Mouse (Mus musculus): ENCODE data around the gene Rnf145. TPM values are rescaled to one million over a fixed set of nuclear protein-coding genes. Genes with fewer than 3 reads are reported as not detected.

Rnf145 gene
- polyA plus RNA-seq, 1 experiment from 2014 or later, result 85.4 TPM

GRCm38 (mm10) chr11:44528560-44529199 lies 9.9 kb downstream of the Rnf145 start:
- WGBS, result 94% methylated on average over 14 of the region's 14 CpGs
- Histone ChIP-seq H3K27me3 (replicated peaks; ENCODE audit: control insufficient read depth, insufficient read depth, low read length) (no peaks in the 10 kb centered on the region), H3K9ac (ENCODE audit: low read depth, low read length) (no peak overlapping the region), H3K36me3 (ENCODE audit: control insufficient read depth, insufficient read depth, low read length) (peaks cover 72% of the 10 kb centered on the region), H3K4me2 (ENCODE audit: low read depth, low read length) (no peak overlapping the region), H3K4me3 (ENCODE audit: low read depth, low read length) (no peak overlapping the region), H3K9me3 (ENCODE audit: control insufficient read depth, low read length) (no peaks in the 10 kb centered on the region), H3K4me1 (ENCODE audit: control insufficient read depth, insufficient read depth, low read length) (no peaks in the 10 kb centered on the region), H3K27ac (replicated peaks; ENCODE audit: low read depth, low read length) (no peak overlapping the region)
- ATAC-seq (ENCODE audit: low read depth) (no peak), DNase-seq (ENCODE audit: low spot score) (no peak)

- no peak overlapping the region for H3K27ac ChIP-seq (replicated peaks; ENCODE audit: low read depth, low read length)
- no peaks in the 10 kb centered on the region for H3K9me3 ChIP-seq (ENCODE audit: control insufficient read depth, low read length)
- no peak for ATAC-seq (ENCODE audit: low read depth)
- no peak for DNase-seq (ENCODE audit: low spot score)
- peaks cover 78% of the 10 kb centered on the region for H3K36me3 ChIP-seq (ENCODE audit: control insufficient read depth, insufficient read depth, low read length)
- no peaks in the 10 kb centered on the region for H3K4me1 ChIP-seq (ENCODE audit: control insufficient read depth, insufficient read depth, low read length)
- no peak overlapping the region for H3K4me2 ChIP-seq (ENCODE audit: low read depth, low read length)
- no peak overlapping the region for H3K9ac ChIP-seq (ENCODE audit: low read depth, low read length)
- no peak overlapping the region for H3K4me3 ChIP-seq (ENCODE audit: low read depth, low read length)
- H3K27me3 ChIP-seq (replicated peaks; ENCODE audit: control insufficient read depth, insufficient read depth, low read length), result no peaks in the 10 kb centered on the region
- 88% methylated on average over 12 of the region's 12 CpGs for WGBS
Measured at GRCm38 (mm10) chr11:44529200-44529599, 10.4 kb downstream of the Rnf145 start.

GRCm38 (mm10) chr11:44529716-44530115 lies 11.0 kb downstream of the Rnf145 start:
- Histone ChIP-seq H3K27ac (replicated peaks; ENCODE audit: low read depth, low read length) (no peak overlapping the region), H3K4me1 (ENCODE audit: control insufficient read depth, insufficient read depth, low read length) (no peaks in the 10 kb centered on the region), H3K9ac (ENCODE audit: low read depth, low read length) (no peak overlapping the region), H3K27me3 (replicated peaks; ENCODE audit: control insufficient read depth, insufficient read depth, low read length) (no peaks in the 10 kb centered on the region), H3K4me2 (ENCODE audit: low read depth, low read length) (no peak overlapping the region), H3K4me3 (ENCODE audit: low read depth, low read length) (no peak overlapping the region), H3K36me3 (ENCODE audit: control insufficient read depth, insufficient read depth, low read length) (peaks cover 78% of the 10 kb centered on the region), H3K9me3 (ENCODE audit: control insufficient read depth, low read length) (no peaks in the 10 kb centered on the region)
- DNase-seq (ENCODE audit: low spot score) (no peak), ATAC-seq (ENCODE audit: low read depth) (no peak)
- 92% methylated on average over 5 of the region's 5 CpGs for WGBS

- no peak overlapping the region for H3K9ac ChIP-seq (ENCODE audit: low read depth, low read length)
- DNase-seq (ENCODE audit: low spot score), result no peak
- H3K27ac ChIP-seq (replicated peaks; ENCODE audit: low read depth, low read length), result no peak overlapping the region
- no peaks in the 10 kb centered on the region for H3K27me3 ChIP-seq (replicated peaks; ENCODE audit: control insufficient read depth, insufficient read depth, low read length)
- WGBS, result 86% methylated on average over 8 of the region's 8 CpGs
- no peak overlapping the region for H3K4me2 ChIP-seq (ENCODE audit: low read depth, low read length)
- H3K4me3 ChIP-seq (ENCODE audit: low read depth, low read length), result no peak overlapping the region
- H3K4me1 ChIP-seq (ENCODE audit: control insufficient read depth, insufficient read depth, low read length), result no peaks in the 10 kb centered on the region
- no peak for ATAC-seq (ENCODE audit: low read depth)
- H3K9me3 ChIP-seq (ENCODE audit: control insufficient read depth, low read length), result no peaks in the 10 kb centered on the region
- H3K36me3 ChIP-seq (ENCODE audit: control insufficient read depth, insufficient read depth, low read length), result peaks cover 71% of the 10 kb centered on the region
Measured at GRCm38 (mm10) chr11:44530382-44530781, 11.6 kb downstream of the Rnf145 start.

- Histone ChIP-seq H3K4me3 (ENCODE audit: low read depth, low read length) (no peak overlapping the region), H3K36me3 (ENCODE audit: control insufficient read depth, insufficient read depth, low read length) (peaks cover 68% of the 10 kb centered on the region), H3K4me1 (ENCODE audit: control insufficient read depth, insufficient read depth, low read length) (no peaks in the 10 kb centered on the region), H3K9me3 (ENCODE audit: control insufficient read depth, low read length) (no peaks in the 10 kb centered on the region), H3K27me3 (replicated peaks; ENCODE audit: control insufficient read depth, insufficient read depth, low read length) (no peaks in the 10 kb centered on the region), H3K4me2 (ENCODE audit: low read depth, low read length) (no peak overlapping the region), H3K9ac (ENCODE audit: low read depth, low read length) (no peak overlapping the region), H3K27ac (replicated peaks; ENCODE audit: low read depth, low read length) (no peak overlapping the region)
- DNase-seq (ENCODE audit: low spot score) (no peak), ATAC-seq (ENCODE audit: low read depth) (no peak)
- 87% methylated on average over 11 of the region's 11 CpGs for WGBS
Measured at GRCm38 (mm10) chr11:44530867-44531266, 12.1 kb downstream of the Rnf145 start.

GRCm38 (mm10) chr11:44531617-44532016 lies 12.9 kb downstream of the Rnf145 start:
- no peak for ATAC-seq (ENCODE audit: low read depth)
- Histone ChIP-seq H3K4me2 (ENCODE audit: low read depth, low read length) (no peak overlapping the region), H3K27me3 (replicated peaks; ENCODE audit: control insufficient read depth, insufficient read depth, low read length) (no peaks in the 10 kb centered on the region), H3K27ac (replicated peaks; ENCODE audit: low read depth, low read length) (no peak overlapping the region), H3K9me3 (ENCODE audit: control insufficient read depth, low read length) (no peaks in the 10 kb centered on the region), H3K4me3 (ENCODE audit: low read depth, low read length) (no peak overlapping the region), H3K9ac (ENCODE audit: low read depth, low read length) (no peak overlapping the region), H3K4me1 (ENCODE audit: control insufficient read depth, insufficient read depth, low read length) (no peaks in the 10 kb centered on the region), H3K36me3 (ENCODE audit: control insufficient read depth, insufficient read depth, low read length) (peaks cover 62% of the 10 kb centered on the region)
- WGBS, result 83% methylated on average over 4 of the region's 4 CpGs
- peak; percentile 24 for DNase-seq (ENCODE audit: low spot score)

- H3K27ac ChIP-seq (replicated peaks; ENCODE audit: low read depth, low read length), result 0 out of 2 replicates have a peak overlapping the region, but pooled peaks have one; percentile 17
- DNase-seq (ENCODE audit: low spot score) (peak; percentile 52), ATAC-seq (ENCODE audit: low read depth) (peak; percentile 41; the same call in 1 of the 2 replicates)
- H3K4me3 ChIP-seq (ENCODE audit: low read depth, low read length), result no peak overlapping the region
- H3K36me3 ChIP-seq (ENCODE audit: control insufficient read depth, insufficient read depth, low read length), result peaks cover 60% of the 10 kb centered on the region
- no peaks in the 10 kb centered on the region for H3K9me3 ChIP-seq (ENCODE audit: control insufficient read depth, low read length)
- H3K4me2 ChIP-seq (ENCODE audit: low read depth, low read length), result no peak overlapping the region
- no peak overlapping the region for H3K9ac ChIP-seq (ENCODE audit: low read depth, low read length)
- H3K4me1 ChIP-seq (ENCODE audit: control insufficient read depth, insufficient read depth, low read length), result no peaks in the 10 kb centered on the region; the same call in 1 of the 2 replicates
- 86% methylated on average over 17 of the region's 17 CpGs for WGBS
- no peaks in the 10 kb centered on the region for H3K27me3 ChIP-seq (replicated peaks; ENCODE audit: control insufficient read depth, insufficient read depth, low read length)
Measured at GRCm38 (mm10) chr11:44532846-44533781, 14.3 kb downstream of the Rnf145 start.

GRCm38 (mm10) chr11:44534999-44535750 lies 16.4 kb downstream of the Rnf145 start:
- Histone ChIP-seq H3K4me1 (ENCODE audit: control insufficient read depth, insufficient read depth, low read length) (peaks cover 16% of the 10 kb centered on the region), H3K27me3 (replicated peaks; ENCODE audit: control insufficient read depth, insufficient read depth, low read length) (no peaks in the 10 kb centered on the region), H3K9me3 (ENCODE audit: control insufficient read depth, low read length) (no peaks in the 10 kb centered on the region), H3K4me2 (ENCODE audit: low read depth, low read length) (no peak overlapping the region), H3K27ac (replicated peaks; ENCODE audit: low read depth, low read length) (no peak overlapping the region), H3K9ac (ENCODE audit: low read depth, low read length) (no peak overlapping the region), H3K36me3 (ENCODE audit: control insufficient read depth, insufficient read depth, low read length) (peaks cover 48% of the 10 kb centered on the region), H3K4me3 (ENCODE audit: low read depth, low read length) (no peak overlapping the region)
- ATAC-seq (ENCODE audit: low read depth) (no peak), DNase-seq (ENCODE audit: low spot score) (peak; percentile 48)
- WGBS, result 67% methylated on average over 12 of the region's 12 CpGs

All from embryonic facial prominence, embryonic 14.5 days (tissue).